Mouse (Mus musculus): ENCODE measurements around the gene Podxl2. TPM values are rescaled to one million over a fixed set of nuclear protein-coding genes. Genes with fewer than 3 reads are reported as not detected.

Gene Podxl2
- polyA plus RNA-seq, 1 experiment, result 3.4 TPM

- Histone ChIP-seq H3K4me2 (ENCODE audit: low read depth) (no peak overlapping the region), H3K36me3 (ENCODE audit: control insufficient read depth, insufficient read depth) (no peaks in the 10 kb centered on the region), H3K4me3 (no peak overlapping the region), H3K27me3 (ENCODE audit: control insufficient read depth, insufficient read depth, insufficient read length) (peaks cover 9% of the 10 kb centered on the region), H3ac (ENCODE audit: control insufficient read depth, insufficient read length) (no peak overlapping the region), H3K79me2 (ENCODE audit: control insufficient read depth, insufficient read depth) (no peaks in the 10 kb centered on the region)
- TF ChIP-seq MYOG (IDR thresholded peaks at IDR 0.05; ENCODE audit: control insufficient read depth in 1 of 3, insufficient read depth in 1 of 3, insufficient read length in 2 of 3, low read depth in 2 of 3), result no peak
- no peak for TF ChIP-seq MYOD1 (IDR thresholded peaks at IDR 0.05; ENCODE audit: control insufficient read depth in 1 of 3, insufficient read length in 2 of 3, low read depth in 2 of 3)
- TF ChIP-seq MAX (IDR thresholded peaks at IDR 0.05; ENCODE audit: low read depth), result no peak
- no peak for TF ChIP-seq POLR2AphosphoS2 (IDR thresholded peaks at IDR 0.05; ENCODE audit: insufficient read length, low read depth)
- no peak for TF ChIP-seq POLR2A (IDR thresholded peaks at IDR 0.05; ENCODE audit: insufficient read length, low read depth)
- no peak for TF ChIP-seq E2F4 (IDR thresholded peaks at IDR 0.05; ENCODE audit: insufficient read depth)
- TF ChIP-seq TCF12 (IDR thresholded peaks at IDR 0.05; ENCODE audit: insufficient read depth, poor library complexity, severe bottlenecking), result no peak
- no peak for TF ChIP-seq REST (IDR thresholded peaks at IDR 0.05; ENCODE audit: insufficient read depth, insufficient read length)
- no peak for TF ChIP-seq USF1 (IDR thresholded peaks at IDR 0.05; ENCODE audit: low read depth)
- TF ChIP-seq TCF3 (IDR thresholded peaks at IDR 0.05; ENCODE audit: insufficient read length, low read depth), result no peak
- TF ChIP-seq SRF (IDR thresholded peaks at IDR 0.05; ENCODE audit: control insufficient read depth, insufficient read length, low read depth), result no peak
- no peak for TF ChIP-seq CEBPB (IDR thresholded peaks at IDR 0.05; ENCODE audit: insufficient read depth, poor library complexity, severe bottlenecking)
These were observed 48.8 kb downstream of the Podxl2 start for GRCm38 (mm10) chr6:88826088-88826487.

- no peak for TF ChIP-seq TCF3 (IDR thresholded peaks at IDR 0.05; ENCODE audit: insufficient read length, low read depth)
- TF ChIP-seq POLR2AphosphoS2 (IDR thresholded peaks at IDR 0.05; ENCODE audit: insufficient read length, low read depth), result no peak
- TF ChIP-seq REST (IDR thresholded peaks at IDR 0.05; ENCODE audit: insufficient read depth, insufficient read length), result no peak
- TF ChIP-seq MYOG (IDR thresholded peaks at IDR 0.05; ENCODE audit: control insufficient read depth in 1 of 3, insufficient read depth in 1 of 3, insufficient read length in 2 of 3, low read depth in 2 of 3), result no peak
- no peak for TF ChIP-seq E2F4 (IDR thresholded peaks at IDR 0.05; ENCODE audit: insufficient read depth)
- TF ChIP-seq POLR2A (IDR thresholded peaks at IDR 0.05; ENCODE audit: insufficient read length, low read depth), result no peak
- no peak for TF ChIP-seq MAX (IDR thresholded peaks at IDR 0.05; ENCODE audit: low read depth)
- TF ChIP-seq USF1 (IDR thresholded peaks at IDR 0.05; ENCODE audit: low read depth), result no peak
- no peak for TF ChIP-seq MYOD1 (IDR thresholded peaks at IDR 0.05; ENCODE audit: control insufficient read depth in 1 of 3, insufficient read length in 2 of 3, low read depth in 2 of 3)
- no peak for TF ChIP-seq SRF (IDR thresholded peaks at IDR 0.05; ENCODE audit: control insufficient read depth, insufficient read length, low read depth)
- TF ChIP-seq CEBPB (IDR thresholded peaks at IDR 0.05; ENCODE audit: insufficient read depth, poor library complexity, severe bottlenecking), result no peak
- TF ChIP-seq TCF12 (IDR thresholded peaks at IDR 0.05; ENCODE audit: insufficient read depth, poor library complexity, severe bottlenecking), result no peak
- no peaks in the 10 kb centered on the region for H3K79me2 ChIP-seq (ENCODE audit: control insufficient read depth, insufficient read depth)
- H3K27me3 ChIP-seq (ENCODE audit: control insufficient read depth, insufficient read depth, insufficient read length), result peaks cover 9% of the 10 kb centered on the region
- no peak overlapping the region for H3K4me2 ChIP-seq (ENCODE audit: low read depth)
- no peak overlapping the region for H3ac ChIP-seq (ENCODE audit: control insufficient read depth, insufficient read length)
- H3K4me3 ChIP-seq, result no peak overlapping the region
- no peaks in the 10 kb centered on the region for H3K36me3 ChIP-seq (ENCODE audit: control insufficient read depth, insufficient read depth)
These were observed 50.7 kb downstream of the Podxl2 start for GRCm38 (mm10) chr6:88824183-88824582.

- H3K79me2 ChIP-seq (ENCODE audit: control insufficient read depth, insufficient read depth), result no peaks in the 10 kb centered on the region
- no peak overlapping the region for H3K4me3 ChIP-seq
- H3ac ChIP-seq (ENCODE audit: control insufficient read depth, insufficient read length), result no peak overlapping the region
- H3K4me2 ChIP-seq (ENCODE audit: low read depth), result no peak overlapping the region
- peaks cover 9% of the 10 kb centered on the region for H3K27me3 ChIP-seq (ENCODE audit: control insufficient read depth, insufficient read depth, insufficient read length)
- TF ChIP-seq SRF (IDR thresholded peaks at IDR 0.05; ENCODE audit: control insufficient read depth, insufficient read length, low read depth), result no peak
- TF ChIP-seq MYOG (IDR thresholded peaks at IDR 0.05; ENCODE audit: control insufficient read depth in 1 of 3, insufficient read depth in 1 of 3, insufficient read length in 2 of 3, low read depth in 2 of 3), result no peak
- TF ChIP-seq CEBPB (IDR thresholded peaks at IDR 0.05; ENCODE audit: insufficient read depth, poor library complexity, severe bottlenecking), result no peak
- no peak for TF ChIP-seq E2F4 (IDR thresholded peaks at IDR 0.05; ENCODE audit: insufficient read depth)
- TF ChIP-seq TCF12 (IDR thresholded peaks at IDR 0.05; ENCODE audit: insufficient read depth, poor library complexity, severe bottlenecking), result no peak
- no peaks in the 10 kb centered on the region for H3K36me3 ChIP-seq (ENCODE audit: control insufficient read depth, insufficient read depth)
These were observed 52.9 kb downstream of the Podxl2 start for GRCm38 (mm10) chr6:88821901-88822300.

- H3K4me2 ChIP-seq (ENCODE audit: low read depth), result no peak overlapping the region
- no peak overlapping the region for H3ac ChIP-seq (ENCODE audit: control insufficient read depth, insufficient read length)
- H3K4me3 ChIP-seq, result no peak overlapping the region
- H3K36me3 ChIP-seq (ENCODE audit: control insufficient read depth, insufficient read depth), result no peaks in the 10 kb centered on the region
- no peak for TF ChIP-seq TCF3 (IDR thresholded peaks at IDR 0.05; ENCODE audit: insufficient read length, low read depth)
- no peak for TF ChIP-seq SRF (IDR thresholded peaks at IDR 0.05; ENCODE audit: control insufficient read depth, insufficient read length, low read depth)
- no peak for TF ChIP-seq TCF12 (IDR thresholded peaks at IDR 0.05; ENCODE audit: insufficient read depth, poor library complexity, severe bottlenecking)
- TF ChIP-seq MAX (IDR thresholded peaks at IDR 0.05; ENCODE audit: low read depth), result no peak
- no peak for TF ChIP-seq USF1 (IDR thresholded peaks at IDR 0.05; ENCODE audit: low read depth)
- no peak for TF ChIP-seq MYOG (IDR thresholded peaks at IDR 0.05; ENCODE audit: control insufficient read depth in 1 of 3, insufficient read depth in 1 of 3, insufficient read length in 2 of 3, low read depth in 2 of 3)
- TF ChIP-seq POLR2AphosphoS2 (IDR thresholded peaks at IDR 0.05; ENCODE audit: insufficient read length, low read depth), result no peak
- no peak for TF ChIP-seq CEBPB (IDR thresholded peaks at IDR 0.05; ENCODE audit: insufficient read depth, poor library complexity, severe bottlenecking)
- no peak for TF ChIP-seq E2F4 (IDR thresholded peaks at IDR 0.05; ENCODE audit: insufficient read depth)
- TF ChIP-seq REST (IDR thresholded peaks at IDR 0.05; ENCODE audit: insufficient read depth, insufficient read length), result no peak
- TF ChIP-seq POLR2A (IDR thresholded peaks at IDR 0.05; ENCODE audit: insufficient read length, low read depth), result no peak
- TF ChIP-seq MYOD1 (IDR thresholded peaks at IDR 0.05; ENCODE audit: control insufficient read depth in 1 of 3, insufficient read length in 2 of 3, low read depth in 2 of 3), result no peak
- no peaks in the 10 kb centered on the region for H3K79me2 ChIP-seq (ENCODE audit: control insufficient read depth, insufficient read depth)
- peaks cover 9% of the 10 kb centered on the region for H3K27me3 ChIP-seq (ENCODE audit: control insufficient read depth, insufficient read depth, insufficient read length)
These were observed 53.5 kb downstream of the Podxl2 start for GRCm38 (mm10) chr6:88821294-88821693.
